Mouse (Mus musculus) gastrocnemius, postnatal 14 days (tissue): Measurements from ENCODE around the gene Smad3. TPM values are rescaled to one million over a fixed set of nuclear protein-coding genes. Genes with fewer than 3 reads are reported as not detected.

Experiments used
- DNase-seq: peaks from one replicate; pipeline ENCODE4 v3.0.0; 2021; ENCODE audit warnings: mixed read lengths
- intact Hi-C: fragments of 180-260 bp; cut with DNase I; formaldehyde crosslinking; loops from one replicate; pipeline ENCODE4 v1.15.1; 2025; ENCODE audit warnings: low total_unique reads
- total RNA-seq, 2 experiments: library from RNA; stranded (reverse); gene quantifications; 2 replicates each; pipeline ENCODE4 v1.2.3; 2021

The Smad3 gene
- total RNA-seq, 2 experiments from 2014 or later: 39.3 to 40.2 TPM

DNA sequence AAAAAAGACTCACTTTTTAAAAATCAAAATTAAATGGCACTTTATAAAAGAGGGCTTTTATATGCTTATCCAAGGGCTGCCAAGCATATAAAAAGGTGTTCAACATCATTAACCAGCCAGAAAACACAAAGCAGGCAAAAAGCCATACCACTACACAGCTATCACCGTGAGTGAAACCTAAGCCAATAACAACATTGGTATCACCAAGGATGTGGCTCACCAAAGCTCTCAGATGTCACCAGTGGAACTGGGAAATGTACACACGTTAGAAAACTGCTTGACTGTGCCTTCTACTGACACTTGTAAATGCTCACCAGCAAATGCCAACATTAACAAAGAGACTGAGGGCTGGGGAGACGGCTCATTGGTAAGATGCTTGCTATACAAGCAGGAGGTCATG, 18.9 kb upstream of the Smad3 start:
- intact Hi-C loops: no loop called here
- DNase-seq: no peak

DNA sequence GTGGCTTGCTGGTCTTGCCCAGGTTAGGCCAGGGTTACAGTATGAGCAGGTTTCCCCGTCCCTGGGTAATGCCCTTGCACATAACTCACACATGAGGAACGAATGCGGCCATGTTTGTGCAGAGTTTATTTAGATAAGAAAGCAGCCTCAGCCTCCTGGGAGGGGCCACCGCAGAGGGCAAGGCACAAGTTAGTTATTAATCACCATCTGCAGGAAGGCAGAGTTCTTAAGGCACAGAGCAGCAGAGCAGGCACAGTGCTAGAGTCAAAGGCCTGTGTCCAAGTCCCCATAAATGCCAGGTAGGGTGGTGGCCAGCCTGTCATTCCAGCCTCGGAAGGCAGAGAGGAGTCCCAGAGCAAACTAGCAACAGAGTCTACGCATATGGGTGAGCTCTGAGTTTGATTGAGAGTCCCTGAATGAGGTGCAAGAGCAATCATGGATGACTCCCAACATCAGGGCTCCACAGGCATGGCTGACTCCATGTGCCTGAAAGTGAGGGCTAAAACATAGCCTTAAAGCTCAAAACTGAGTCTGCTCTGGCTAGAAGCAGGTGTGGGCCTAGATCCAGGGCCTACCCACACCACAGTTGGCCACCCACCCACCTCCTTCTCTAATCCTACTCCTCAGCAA, 17.2 kb upstream of the Smad3 start:
- no peak for DNase-seq
- intact Hi-C loops: no loop called here

DNA sequence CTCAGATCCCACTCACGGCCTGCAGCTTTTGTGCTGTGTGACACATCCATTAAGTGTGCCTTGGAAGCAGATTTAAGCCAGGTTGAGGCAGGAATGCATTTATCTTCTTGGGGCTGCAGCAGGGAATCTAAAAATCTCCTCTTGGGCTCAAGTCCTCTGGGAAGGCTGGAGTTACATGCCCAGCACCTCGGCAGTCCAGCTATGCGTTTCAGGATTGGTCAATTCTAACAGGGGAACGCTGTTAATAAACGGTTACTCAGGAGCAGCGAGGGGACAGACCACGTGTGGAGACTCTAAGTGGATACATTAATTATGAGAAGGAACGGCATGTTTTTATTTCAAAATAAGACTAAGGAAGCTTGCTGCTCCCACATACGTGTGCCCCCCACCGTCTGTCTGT, 14.7 kb upstream of the Smad3 start:
- intact Hi-C loops: no loop called here
- no peak for DNase-seq

DNA sequence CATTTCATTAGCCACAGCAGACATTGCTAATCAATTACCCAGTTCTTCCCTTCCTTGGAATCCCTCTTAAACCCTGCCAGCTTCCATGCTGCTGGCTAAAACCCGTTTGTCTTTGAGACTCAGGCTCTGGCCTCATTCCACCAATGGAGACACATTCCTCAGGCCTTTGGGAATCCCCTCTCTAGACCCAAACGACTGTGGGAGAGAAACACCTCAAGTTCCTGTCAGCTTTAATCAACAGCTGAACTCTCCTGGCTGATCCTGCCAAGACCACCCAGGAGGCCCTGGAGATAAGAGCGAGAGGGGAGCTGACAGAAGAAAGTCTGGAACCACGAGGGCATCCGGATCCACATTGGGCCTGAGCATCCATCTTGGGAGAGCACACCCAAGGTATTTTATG, 13.9 kb upstream of the Smad3 start:
- no peak for DNase-seq
- intact Hi-C loops: no loop called here

DNA sequence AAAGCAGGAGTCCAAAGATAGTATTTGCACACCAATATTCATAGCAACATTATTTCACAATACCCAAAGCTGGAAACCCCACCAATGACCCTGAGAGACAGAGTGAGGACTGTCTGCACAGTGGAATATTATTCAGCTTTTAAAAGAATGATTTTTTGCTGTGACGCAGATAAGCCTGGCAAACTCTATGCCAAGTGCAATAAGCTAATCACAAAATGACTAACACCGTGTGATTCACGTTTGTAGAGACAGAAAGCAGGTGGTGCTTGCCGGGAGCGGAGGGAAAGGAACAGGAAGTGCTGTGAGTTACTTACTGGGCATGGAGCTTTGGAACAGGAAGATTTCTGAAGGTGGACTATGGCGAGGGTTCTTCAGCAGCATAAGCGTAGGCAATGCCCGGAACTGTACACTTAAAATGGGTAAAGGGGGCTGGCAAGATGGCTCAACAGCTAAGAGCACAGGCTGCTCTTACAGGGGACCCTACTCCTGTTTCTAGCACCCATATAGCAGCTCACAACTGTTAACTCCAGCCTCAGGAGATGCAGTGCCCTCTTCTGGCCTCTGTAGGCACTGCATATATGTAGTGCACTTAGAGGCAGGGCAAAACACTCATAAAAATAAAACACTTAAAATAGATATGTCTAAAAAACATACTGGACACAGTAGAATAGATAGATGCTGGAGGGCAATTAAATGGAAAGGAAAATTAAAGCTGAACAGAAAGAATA, 3.7 kb upstream of the Smad3 start:
- intact Hi-C loops: no loop called here

DNA sequence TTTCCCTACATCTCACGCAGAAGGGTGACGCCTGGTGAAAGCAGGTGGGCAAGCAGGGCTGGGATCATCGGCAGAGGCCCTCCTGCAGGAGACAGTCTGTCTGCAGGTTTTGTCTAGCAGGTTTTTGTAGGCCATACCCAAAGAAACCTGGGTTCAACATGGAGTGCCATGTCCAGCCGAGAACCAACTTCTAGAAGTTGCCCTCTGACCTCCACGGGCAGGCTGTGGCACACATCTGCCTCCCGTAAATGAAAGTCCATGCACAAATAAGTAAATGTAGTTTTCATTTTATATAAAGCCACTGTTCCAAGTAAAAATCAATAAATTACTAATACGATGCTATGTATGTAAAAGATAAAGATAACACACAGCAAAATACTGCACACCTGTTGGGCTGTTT, 3.0 kb upstream of the Smad3 start:
- intact Hi-C loops: no loop called here
- no peak for DNase-seq

More for the DNA sequence above, 3.7 kb upstream of the Smad3 start:
- DNase-seq: no peak

DNA sequence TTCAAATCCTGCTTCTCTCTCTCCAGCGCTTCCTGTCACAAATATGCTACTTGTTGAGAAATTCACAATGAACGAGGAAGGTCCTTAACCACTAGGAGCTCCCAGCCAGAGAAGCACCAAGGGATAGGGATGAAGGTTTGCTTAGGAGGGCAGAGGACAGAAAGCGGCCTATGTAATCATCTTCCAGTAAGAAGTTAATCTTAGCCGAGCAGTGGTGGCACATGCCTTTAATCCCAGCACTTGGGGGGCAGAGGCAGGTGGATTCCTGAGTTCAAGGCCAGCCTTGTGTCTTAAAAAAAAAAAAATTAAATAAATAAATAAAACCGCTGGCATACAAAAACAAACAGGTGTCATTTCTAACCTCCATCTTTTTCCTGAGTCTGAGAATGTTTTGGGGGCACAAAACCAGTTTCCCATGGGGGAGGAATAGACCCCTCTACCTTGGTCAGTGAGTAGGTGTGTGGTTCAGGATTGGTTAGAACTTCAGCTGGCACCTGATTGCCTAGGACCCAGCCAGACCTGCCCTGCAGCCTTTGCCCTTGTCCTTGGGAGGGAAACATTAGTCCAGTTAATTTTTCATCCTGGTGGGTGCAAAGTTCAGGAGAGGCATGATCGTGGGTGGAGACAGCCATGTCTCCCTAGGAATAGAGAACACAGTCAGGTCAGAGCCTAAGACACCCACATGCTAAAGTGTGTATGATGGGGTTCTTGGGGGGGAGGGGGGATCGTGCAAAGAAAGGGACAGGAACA, 2.4 kb upstream of the Smad3 start:
- intact Hi-C loops: loop anchor here (10.0 kb wide), 1 partner anchor 95 kb away; no protein-coding TSS in a partner anchor
- no peak for DNase-seq

DNA sequence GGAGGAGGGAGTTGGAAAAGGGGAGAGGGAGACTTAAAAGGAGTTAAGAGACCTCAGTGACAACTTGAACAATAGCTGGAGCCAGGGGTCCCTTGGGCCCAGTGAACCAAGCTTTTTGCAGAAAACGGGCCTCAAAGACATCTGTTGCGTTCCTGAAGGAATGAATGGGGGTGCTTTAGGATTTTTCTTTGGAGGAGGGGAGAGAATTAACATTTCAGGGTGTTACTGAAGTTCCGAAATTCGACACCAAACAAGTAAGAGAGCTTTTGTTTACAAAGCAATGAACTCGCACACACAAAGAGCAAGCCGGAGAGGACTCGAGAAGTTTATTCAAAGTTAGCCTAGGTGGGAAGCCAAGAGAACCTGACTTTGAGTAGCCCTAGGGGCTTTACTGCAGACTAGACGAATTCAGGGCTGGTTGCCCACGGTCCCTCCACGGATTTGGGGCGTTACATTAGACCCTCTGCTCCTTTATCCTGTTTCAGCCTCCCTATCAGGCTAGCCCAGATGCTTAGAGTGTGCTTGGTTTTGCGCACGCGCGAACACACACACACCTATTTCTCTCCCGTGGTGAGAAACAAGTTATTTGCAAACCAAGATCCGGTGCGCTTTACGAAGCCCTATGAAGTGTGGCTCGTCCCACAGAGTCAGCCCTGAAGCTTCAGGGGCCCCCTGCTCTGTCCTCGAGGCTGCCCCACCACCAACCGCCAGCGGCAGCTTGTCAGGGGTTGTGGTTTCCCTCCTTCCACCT, 1.0 kb upstream of the Smad3 start:
- intact Hi-C loops: loop anchor here (10.0 kb wide), 1 partner anchor 94 kb away; no protein-coding TSS in a partner anchor
- DNase-seq: no peak

DNA sequence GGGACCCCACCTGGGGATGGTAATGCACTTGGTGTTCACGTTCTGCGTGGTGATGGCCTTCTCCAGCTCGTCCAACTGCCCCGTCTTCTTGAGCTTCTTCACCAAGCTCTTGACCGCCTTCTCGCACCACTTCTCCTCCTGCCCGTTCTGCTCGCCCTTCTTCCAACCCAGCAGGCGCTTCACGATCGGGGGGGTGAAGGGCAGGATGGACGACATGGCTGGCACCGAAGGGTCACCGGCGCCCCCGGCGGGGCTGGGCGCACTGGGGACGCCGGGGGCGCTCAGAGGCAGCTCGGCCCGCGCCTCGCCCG, 377 bp downstream of the Smad3 start:
- intact Hi-C loops: loop anchor here (10.0 kb wide), 1 partner anchor 93 kb away; no protein-coding TSS in a partner anchor
- no peak for DNase-seq

DNA sequence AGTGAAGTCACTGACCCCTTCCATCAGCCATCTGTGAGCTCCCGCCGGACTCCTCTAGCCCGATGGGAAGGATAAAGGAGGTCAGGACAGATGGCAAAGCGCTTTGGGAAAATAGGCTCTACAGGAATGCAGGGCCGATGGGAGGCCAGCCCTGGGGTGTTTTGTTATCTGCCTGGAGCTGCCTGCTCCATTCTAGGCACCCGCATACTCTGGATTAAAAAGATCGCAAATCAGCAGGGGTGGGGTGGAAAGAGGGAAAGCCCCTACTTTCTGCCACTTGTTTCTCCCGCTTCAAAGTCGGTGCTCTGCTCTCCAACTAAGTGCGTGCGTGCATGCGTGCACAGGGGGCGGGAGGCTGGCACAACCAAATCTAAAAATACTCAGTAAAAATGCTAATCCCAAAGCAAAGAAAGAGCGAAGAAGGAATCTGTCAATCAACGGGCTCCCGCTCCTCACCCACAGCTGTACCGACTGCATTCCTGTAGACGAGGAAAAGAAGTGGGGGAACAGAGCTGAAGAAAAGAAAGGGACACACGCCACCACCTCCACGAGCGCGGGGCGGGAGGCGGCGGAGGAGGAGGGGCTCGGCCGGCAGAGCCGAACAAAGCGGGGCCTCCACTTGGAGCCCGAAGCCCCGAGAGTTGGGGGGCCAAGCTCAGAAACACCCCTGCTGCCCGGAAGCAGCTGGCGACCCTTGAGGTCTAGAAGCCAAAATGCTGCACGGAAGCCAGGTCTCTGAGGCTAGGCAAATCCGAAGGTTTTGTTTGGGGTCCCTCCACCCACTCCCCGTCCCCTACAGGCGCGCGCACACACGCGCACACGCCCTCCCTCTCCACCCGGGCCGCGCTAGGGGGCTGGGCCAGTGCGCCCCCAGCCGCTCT, 973 bp downstream of the Smad3 start:
- DNase-seq: no peak
- intact Hi-C loops: loop anchor here (10.0 kb wide), 1 partner anchor 92 kb away; no protein-coding TSS in a partner anchor

DNA sequence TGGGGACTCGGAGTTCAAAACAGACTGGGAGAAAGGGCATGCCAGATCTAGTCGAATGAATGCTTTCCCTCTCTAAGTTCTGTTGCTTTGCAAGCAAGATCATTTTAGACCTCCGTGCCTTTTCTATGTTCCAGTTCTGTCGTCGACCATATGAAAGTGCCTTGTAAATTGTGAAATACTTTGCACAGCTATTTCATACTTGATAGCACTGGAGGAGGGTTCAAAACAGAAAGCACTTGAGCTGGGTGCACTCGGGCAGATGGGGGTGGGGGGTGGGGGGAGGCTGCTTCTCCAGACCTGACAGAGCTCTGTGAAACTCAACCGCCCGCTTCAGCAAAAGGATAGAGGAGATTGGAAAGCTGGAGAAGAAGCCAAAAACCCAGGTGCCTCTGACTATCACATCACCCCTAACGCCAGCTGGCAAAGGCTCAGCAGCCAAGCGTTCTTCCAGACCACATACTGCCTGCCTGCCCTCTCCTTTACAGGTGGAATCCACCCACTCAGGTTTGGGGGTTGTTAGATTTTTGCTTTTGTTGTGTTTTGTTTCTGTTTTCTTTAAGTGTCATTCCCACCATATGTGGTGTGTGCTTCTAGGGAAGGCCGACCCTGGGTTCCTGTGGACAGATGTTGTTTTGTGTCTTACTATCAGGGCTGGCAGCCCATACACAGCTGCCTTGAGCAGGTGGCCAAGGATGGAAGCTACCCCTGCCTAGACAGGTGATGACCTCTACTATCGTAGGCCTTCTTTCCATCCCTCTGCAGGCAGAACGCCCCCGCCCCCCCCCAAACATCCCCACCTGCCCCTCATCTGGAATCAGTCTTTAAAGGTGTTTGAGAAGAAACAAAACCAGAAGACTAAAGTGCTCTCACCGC, 1.9 kb downstream of the Smad3 start:
- intact Hi-C loops: loop anchor here (10.0 kb wide), 1 partner anchor 91 kb away; no protein-coding TSS in a partner anchor
- no peak for DNase-seq

DNA sequence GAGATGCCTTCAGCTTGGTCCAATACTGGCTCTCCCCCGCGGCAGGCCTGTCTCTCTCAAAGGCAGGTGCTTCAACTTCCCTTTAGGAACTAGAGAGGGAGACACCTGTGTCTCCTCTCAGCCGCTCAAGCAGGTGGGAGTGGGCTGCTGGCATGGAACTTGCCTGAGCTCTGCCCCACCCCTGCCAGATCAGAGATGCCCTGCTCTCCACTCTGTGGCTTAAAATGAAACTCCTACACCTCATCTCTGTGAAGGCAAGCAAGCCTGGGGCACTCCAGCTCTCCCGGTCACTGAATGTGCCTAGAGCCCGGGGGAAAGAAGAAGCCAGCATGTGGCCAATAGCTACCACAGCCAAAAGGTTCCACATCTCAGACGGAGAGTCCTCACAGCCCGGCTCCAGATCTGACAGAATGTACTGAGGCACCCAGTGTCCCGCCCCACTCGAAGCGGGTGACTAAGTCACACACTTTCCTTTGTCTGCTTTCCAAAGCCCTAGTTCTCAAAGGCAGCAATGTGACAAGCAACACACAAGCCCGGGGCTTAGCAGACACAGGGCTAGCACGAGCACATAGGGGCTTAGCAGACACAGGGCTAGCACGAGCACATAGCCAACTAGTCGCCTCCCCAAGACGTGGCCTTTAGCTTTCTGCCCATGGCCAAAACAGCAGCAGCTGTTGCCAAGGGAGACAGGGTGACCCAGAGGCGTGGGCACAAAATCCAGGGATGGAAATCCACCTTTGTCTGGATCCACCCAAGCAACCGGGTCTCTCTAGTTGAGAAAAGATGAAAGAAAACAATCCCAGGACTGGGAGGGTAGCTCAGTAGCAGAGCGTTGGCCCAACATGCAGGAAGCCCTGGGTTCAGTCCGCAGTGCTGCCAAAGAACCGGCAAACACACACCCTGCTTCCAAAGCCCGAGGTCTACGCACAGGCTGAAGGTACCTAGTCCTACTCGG, 3.0 kb downstream of the Smad3 start:
- DNase-seq: no peak

DNA sequence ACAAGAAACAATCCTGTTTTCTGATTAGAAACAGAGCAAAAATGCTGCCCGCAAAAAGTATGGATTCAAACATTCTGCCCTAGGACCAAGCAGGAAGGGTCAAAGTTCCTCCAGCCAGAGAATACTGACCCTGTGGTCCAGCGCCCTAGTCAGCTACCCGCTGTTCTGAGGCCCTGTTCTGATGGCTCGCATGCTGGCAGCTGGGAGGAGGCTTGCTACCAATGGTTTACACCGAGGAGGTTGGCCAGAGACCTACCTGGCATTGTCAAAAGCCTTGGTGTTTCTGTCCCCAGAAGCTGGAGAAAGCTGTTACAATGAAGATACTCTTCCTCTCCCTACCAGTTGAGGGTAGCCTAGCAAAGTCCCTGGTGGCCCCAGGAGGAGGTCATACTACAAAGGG, 3.8 kb downstream of the Smad3 start:
- intact Hi-C loops: loop anchor here (5.0 to 10.0 kb wide), 2 partner anchors 47 to 89 kb away; no protein-coding TSS in a partner anchor
- no peak for DNase-seq

More for the DNA sequence above, 3.0 kb downstream of the Smad3 start:
- intact Hi-C loops: loop anchor here (5.0 to 10.0 kb wide), 2 partner anchors 48 to 90 kb away; no protein-coding TSS in a partner anchor

DNA sequence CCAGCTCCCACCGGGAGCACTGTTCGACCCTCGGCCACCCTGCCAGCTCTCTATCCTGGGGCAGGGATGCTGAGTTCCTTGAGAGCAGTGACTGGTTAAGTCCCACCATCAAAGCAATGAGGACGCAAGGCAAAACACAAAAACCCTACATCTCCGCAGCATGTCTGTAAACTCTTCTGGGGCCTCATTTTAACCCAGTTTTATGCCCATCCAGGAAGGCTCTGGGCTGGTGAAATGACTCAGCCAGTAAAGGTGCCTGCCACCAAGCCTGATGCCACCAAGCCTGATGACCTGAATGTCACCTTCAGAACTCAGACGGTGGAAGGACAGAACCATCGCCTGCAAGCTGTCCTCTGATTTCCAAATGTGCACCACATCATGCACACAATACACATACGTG, 4.4 kb downstream of the Smad3 start:
- no peak for DNase-seq
- intact Hi-C loops: loop anchor here (5.0 to 10.0 kb wide), 2 partner anchors 46 to 89 kb away; no protein-coding TSS in a partner anchor

DNA sequence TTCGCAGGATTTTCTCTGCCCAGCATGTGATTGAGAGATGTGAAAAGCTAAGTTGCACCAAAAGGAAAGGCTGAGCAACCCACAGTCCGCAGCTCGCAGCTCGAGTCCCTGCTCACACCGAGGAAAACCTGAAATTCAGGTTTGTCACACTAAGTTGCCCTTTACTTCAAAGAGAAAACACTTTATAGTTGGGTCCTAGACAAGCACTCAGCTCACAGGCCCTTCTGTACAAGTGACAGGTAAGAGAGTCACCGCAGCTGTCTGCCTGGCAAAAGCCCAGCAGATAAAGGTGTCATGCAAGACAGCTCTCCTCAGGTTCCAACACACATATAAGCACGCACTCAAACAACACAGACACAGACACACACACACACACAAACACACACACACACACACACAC, 5.2 kb downstream of the Smad3 start:
- intact Hi-C loops: loop anchor here (5.0 to 10.0 kb wide), 2 partner anchors 45 to 88 kb away; no protein-coding TSS in a partner anchor
- DNase-seq: no peak

DNA sequence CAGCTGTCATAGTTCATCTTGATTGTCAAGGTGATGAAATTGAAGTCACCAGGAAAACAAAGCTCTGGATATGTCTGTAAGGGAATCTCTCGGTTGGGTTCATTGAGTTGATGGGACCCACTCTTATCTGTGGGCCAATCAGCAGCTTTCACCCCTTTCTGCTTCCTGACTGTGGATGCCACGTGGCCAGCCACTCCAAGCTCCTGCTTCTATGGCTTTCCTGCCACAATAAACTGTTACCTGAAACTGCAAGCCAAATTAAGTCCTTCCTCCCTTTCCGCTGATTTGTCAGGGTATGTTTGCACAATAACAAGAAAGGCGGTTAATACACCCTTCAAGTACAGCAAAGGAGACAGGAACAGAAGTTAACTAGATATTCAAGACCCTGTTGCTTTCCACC, 6.5 kb downstream of the Smad3 start:
- DNase-seq: no peak
- intact Hi-C loops: loop anchor here (5.0 to 10.0 kb wide), 2 partner anchors 44 to 87 kb away; no protein-coding TSS in a partner anchor
